Mouse (Mus musculus) heart, embryonic 14.5 days (tissue): ENCODE measurements around the gene Ticam1. TPM values are rescaled to one million over a fixed set of nuclear protein-coding genes. Genes with fewer than 3 reads are reported as not detected.
A peak's percentile ranks its signal among the peaks of the same experiment; 100 is the strongest.

Experiments
- ATAC-seq: fragments of 200-750 bp; cut with Nextera tagmentation; 2 replicates; pipeline ENCODE4 v1.8.0; 2017; ENCODE audit warnings: low read depth, moderate TSS enrichment; ENCODE audit not compliant: insufficient number of reproducible peaks, insufficient read depth, low FRiP score
- H3K27ac ChIP-seq, 2 experiments: fragments of 200-500 bp in 1 of 2; fragments of 300-500 bp in 1 of 2; sonication (generic) in 1 of 2; replicated peaks in 1 of 2; 2 replicates each; pipeline ENCODE4 v1.5.1; 2012 to 2014; ENCODE audit warnings: low read depth in 2 of 2, low read length in 2 of 2, control low read depth in 1 of 2, mild to moderate bottlenecking in 1 of 2, mixed read lengths in 1 of 2; ENCODE audit not compliant: control insufficient read depth in 1 of 2, insufficient read depth in 1 of 2
- H3K27me3 ChIP-seq: fragments of 300-500 bp; sonication (generic); 2 replicates; pipeline ENCODE4 v1.6.1; 2014; ENCODE audit warnings: mild to moderate bottlenecking, low read length, control low read depth; ENCODE audit not compliant: control insufficient read depth, insufficient read depth
- H3K36me3 ChIP-seq: fragments of 300-500 bp; sonication (generic); 2 replicates; pipeline ENCODE4 v1.6.1; 2014; ENCODE audit warnings: mild to moderate bottlenecking, control low read depth, low read length, mixed read lengths; ENCODE audit not compliant: control insufficient read depth, insufficient read depth
- H3K4me1 ChIP-seq, 2 experiments: fragments of 200-500 bp in 1 of 2; fragments of 300-500 bp in 1 of 2; sonication (generic) in 1 of 2; 2 replicates each; pipeline ENCODE4 v1.6.1; 2012 to 2014; ENCODE audit warnings: low read length in 2 of 2, control low read depth in 1 of 2, mixed read lengths in 1 of 2; ENCODE audit not compliant: control insufficient read depth in 2 of 2, insufficient read depth in 2 of 2
- H3K4me2 ChIP-seq: fragments of 300-500 bp; sonication (generic); 2 replicates; pipeline ENCODE4 v1.6.1; 2014; ENCODE audit warnings: mild to moderate bottlenecking, low read length
- H3K4me3 ChIP-seq, 2 experiments: fragments of 200-500 bp in 1 of 2; fragments of 300-500 bp in 1 of 2; sonication (generic) in 1 of 2; 2 replicates each; pipeline ENCODE4 v1.5.1; 2012 to 2014; ENCODE audit warnings: low read length in 2 of 2, mild to moderate bottlenecking in 2 of 2, control low read depth in 1 of 2, low read depth in 1 of 2, moderate library complexity in 1 of 2; ENCODE audit not compliant: control insufficient read depth in 1 of 2, insufficient read depth in 1 of 2
- H3K9ac ChIP-seq: fragments of 300-500 bp; sonication (generic); 2 replicates; pipeline ENCODE4 v1.6.1; 2014; ENCODE audit warnings: mild to moderate bottlenecking, low read length
- H3K9me3 ChIP-seq: fragments of 300-500 bp; sonication (generic); 2 replicates; pipeline ENCODE4 v1.6.1; 2016; ENCODE audit warnings: low read length, control low read depth; ENCODE audit not compliant: control insufficient read depth
- WGBS: fragments of 180-500 bp; shearing (Covaris S2); extraction: QIAGEN DNeasy Blood & Tissue Kit; methylation state at CpG from one replicate; pipeline ENCODE4 v1.1.7; 2014; 5-methylcytosine and 5-hydroxymethylcytosine counted together
- polyA plus RNA-seq: library from polyadenylated mRNA; unstranded; fragments of >200 nt; fragmentation: Nextera tagmentation; extraction: Ambion mirVana; gene quantifications from 2 replicates; pipeline ENCODE4 v1.2.1, GENCODE M21; 2014

The Ticam1 gene
- polyA plus RNA-seq, 1 experiment from 2014 or later, result 9.2 TPM

DNA sequence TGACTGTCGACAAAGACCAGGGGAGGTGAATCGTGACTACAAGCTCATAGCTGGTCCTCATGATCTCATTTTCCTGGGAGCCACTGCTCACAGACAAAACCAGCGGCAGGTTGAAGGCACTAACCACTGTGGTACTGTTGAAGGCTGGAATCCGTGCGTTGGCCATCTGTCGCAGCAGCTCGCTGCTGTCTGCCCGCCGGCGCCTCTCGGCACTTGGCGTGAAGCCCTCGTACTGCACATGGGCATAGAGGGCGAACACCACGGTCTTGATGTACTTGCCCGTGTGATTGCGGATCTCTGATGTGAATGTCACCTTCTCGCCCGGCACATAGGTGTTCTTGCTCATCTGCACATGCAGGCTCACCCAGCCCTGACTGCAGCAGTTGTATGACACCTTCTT is 17.7 kb upstream of the Ticam1 start:
- Histone ChIP-seq H3K9ac (no peak overlapping the region), H3K27ac (no peak overlapping the region), H3K9me3 (no peaks in the 10 kb centered on the region), H3K4me3 (no peak overlapping the region), H3K4me2 (no peak overlapping the region), H3K36me3 (no peaks in the 10 kb centered on the region), H3K27me3 (no peaks in the 10 kb centered on the region), H3K4me1 (peaks cover 11 to 13% of the 10 kb centered on the region in 2 experiments)
- WGBS, result 86% methylated on average over 19 of the region's 19 CpGs
- ATAC-seq, result no peak

DNA sequence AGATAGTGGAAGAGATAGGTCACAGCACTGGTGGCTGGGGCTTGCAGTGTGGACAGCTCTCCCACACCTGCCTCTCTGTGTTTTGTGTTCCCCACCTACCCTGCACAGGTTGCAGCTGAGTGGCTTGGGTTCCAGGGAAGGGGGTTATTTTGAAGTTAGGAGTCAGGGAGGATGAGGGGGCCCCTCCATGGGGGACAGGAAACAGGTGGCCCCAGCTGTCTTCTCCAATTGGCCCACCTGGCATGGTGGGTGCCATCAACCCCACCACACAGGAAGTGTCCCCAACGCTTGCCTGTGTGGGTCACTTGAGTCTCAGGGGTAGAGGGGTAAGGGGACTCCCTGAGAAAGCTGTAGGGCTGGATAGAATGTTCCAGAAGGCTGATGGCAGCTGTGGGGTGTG is 16.7 kb upstream of the Ticam1 start:
- no peak overlapping the region for H3K4me3 ChIP-seq
- no peak for ATAC-seq
- no peaks in the 10 kb centered on the region for H3K36me3 ChIP-seq
- H3K4me1 ChIP-seq, result peaks cover 11 to 22% of the 10 kb centered on the region in 2 experiments
- no peak overlapping the region for H3K4me2 ChIP-seq
- H3K27ac ChIP-seq, result no peak overlapping the region
- 58% methylated on average over 1 of the region's 1 CpGs for WGBS
- H3K9ac ChIP-seq, result no peak overlapping the region
- no peaks in the 10 kb centered on the region for H3K27me3 ChIP-seq
- H3K9me3 ChIP-seq, result no peaks in the 10 kb centered on the region

- ATAC-seq, result no peak
- no peak within 1 kb of the TSS for H3K4me3 ChIP-seq
- H3K4me2 ChIP-seq, result peak within 1 kb of the TSS; percentile 90; the same call in 1 of the 2 replicates
- H3K9me3 ChIP-seq, result no peaks in the 10 kb centered on the region
- peaks cover 16 to 28% of the 10 kb centered on the region in 2 experiments for H3K4me1 ChIP-seq
- H3K27me3 ChIP-seq, result no peaks in the 10 kb centered on the region
- 90% methylated on average over 4 of the region's 4 CpGs for WGBS
- peak within 1 kb of the TSS in 1 of 2 experiments; percentile 97; a peak in 3 of 4 replicates for H3K27ac ChIP-seq
- peak within 1 kb of the TSS; percentile 66; the same call in 1 of the 2 replicates for H3K9ac ChIP-seq
- no peaks in the 10 kb centered on the region for H3K36me3 ChIP-seq
Observed at GRCm38 (mm10) chr17:56292531-56293222, 16.1 kb upstream of the Ticam1 start, which contains the start of gene Plin3. Plin3 (minus strand) TSS chr17:56292873.

DNA sequence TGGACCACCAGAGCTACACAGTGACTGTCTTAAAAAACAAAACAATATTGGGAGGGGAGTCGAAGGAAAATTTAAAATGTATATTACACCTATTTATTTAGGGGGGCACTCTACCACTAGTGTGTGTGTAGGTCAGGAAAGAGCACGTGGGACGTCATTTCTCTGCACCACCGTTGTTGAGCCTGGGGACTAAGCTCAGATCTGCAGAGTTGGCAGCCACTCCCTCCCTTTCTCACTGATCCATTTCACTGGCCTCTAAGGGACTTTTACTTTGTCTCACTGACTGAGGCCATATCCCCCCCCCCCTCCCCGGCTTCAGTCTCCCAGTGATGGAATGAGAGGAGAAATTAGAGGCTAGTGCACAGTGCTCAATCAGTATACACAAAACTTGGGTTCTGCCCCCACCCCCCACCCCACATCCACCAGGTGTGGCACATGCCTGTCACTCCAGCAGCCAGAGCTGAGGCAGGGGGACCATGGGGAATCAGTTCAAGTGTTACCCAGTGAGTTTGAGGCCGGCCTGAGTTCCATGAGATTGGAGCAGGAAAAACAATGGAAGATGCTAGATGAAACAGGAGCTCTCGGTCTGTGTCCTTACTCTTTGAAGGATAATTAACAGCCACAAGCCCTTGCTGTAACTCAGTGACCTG is 15.4 kb upstream of the Ticam1 start:
- peak overlapping the region; percentile 73 to 97; a peak in 3 of 4 replicates for H3K27ac ChIP-seq
- 73% methylated on average over 7 of the region's 7 CpGs for WGBS
- no peak for ATAC-seq
- peaks cover 20 to 30% of the 10 kb centered on the region in 2 experiments for H3K4me1 ChIP-seq
- peak overlapping the region; percentile 66 for H3K9ac ChIP-seq
- H3K36me3 ChIP-seq, result peaks cover 2% of the 10 kb centered on the region
- peak overlapping the region; percentile 90 for H3K4me2 ChIP-seq
- no peaks in the 10 kb centered on the region for H3K27me3 ChIP-seq
- H3K9me3 ChIP-seq, result no peaks in the 10 kb centered on the region
- H3K4me3 ChIP-seq, result no peak overlapping the region

GRCm38 (mm10) chr17:56291171-56291511 is 14.6 kb upstream of the Ticam1 start:
- Histone ChIP-seq H3K4me2 (peak overlapping the region; percentile 90), H3K27ac (peak overlapping the region; percentile 73 to 97), H3K36me3 (peaks cover 10% of the 10 kb centered on the region), H3K4me3 (peak overlapping the region in 1 of 2 experiments; percentile 67; a peak in 1 of 4 replicates), H3K4me1 (peaks cover 20 to 30% of the 10 kb centered on the region in 2 experiments), H3K9ac (peak overlapping the region; percentile 89), H3K27me3 (no peaks in the 10 kb centered on the region), H3K9me3 (no peaks in the 10 kb centered on the region)
- peak; percentile 79 for ATAC-seq
- 0% methylated on average over 16 of the region's 16 CpGs for WGBS

DNA sequence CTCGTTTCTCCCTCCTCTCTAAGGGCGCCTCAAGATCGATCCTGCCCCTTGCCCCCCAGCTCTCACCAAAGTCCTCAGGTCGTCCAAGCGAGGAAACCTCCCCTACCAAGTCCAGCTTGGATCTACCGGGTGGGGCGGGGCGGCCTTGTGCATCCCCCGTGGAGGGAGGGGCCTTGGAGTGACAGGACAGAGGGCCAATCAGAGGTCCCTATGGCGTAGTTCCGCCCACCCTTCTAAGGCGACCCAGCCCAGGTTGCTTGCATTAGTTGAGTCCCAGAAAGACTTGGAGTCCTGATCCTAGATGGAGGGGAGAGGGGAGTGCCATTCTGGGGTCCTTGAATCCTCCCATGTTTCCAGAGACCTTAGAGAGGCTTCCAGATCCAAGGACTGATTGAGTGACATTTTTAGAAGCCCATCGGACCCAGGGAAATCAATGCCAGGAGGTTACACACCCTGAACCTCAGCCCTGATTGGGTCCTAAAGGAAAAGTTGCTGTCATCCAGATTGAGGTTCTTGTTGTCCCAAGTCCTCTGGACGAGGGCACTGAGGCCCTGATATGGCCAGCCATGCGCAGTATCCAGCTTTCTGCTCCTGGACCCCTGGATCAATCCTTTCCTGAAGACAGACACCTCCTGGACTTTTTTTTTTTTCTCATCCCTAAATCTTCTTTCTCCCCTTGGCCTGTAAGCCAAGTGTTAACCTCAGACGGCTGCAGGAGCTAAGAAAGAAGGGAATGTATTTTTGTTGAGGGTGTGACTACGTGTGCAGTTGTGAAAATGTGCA is 14.0 kb upstream of the Ticam1 start:
- Histone ChIP-seq H3K27ac (peak overlapping the region; percentile 73 to 97), H3K4me1 (peaks cover 20 to 30% of the 10 kb centered on the region in 2 experiments), H3K9ac (peak overlapping the region; percentile 89), H3K9me3 (no peaks in the 10 kb centered on the region), H3K36me3 (peaks cover 16% of the 10 kb centered on the region), H3K4me3 (peak overlapping the region; percentile 59 to 67), H3K27me3 (no peaks in the 10 kb centered on the region), H3K4me2 (peak overlapping the region; percentile 90)
- 2% methylated on average over 17 of the region's 17 CpGs for WGBS
- ATAC-seq, result peak; percentile 90
